Mouse (Mus musculus): ENCODE results near the gene Cfap61.

Cfap61 gene

GRCm38 (mm10) chr2:146083326-146083871, 148.8 kb downstream of the Cfap61 start:
- no peak for DNase-seq (ENCODE audit: low spot score in 2 of 2)

- DNase-seq (ENCODE audit: low spot score in 2 of 2): no peak
Measured at GRCm38 (mm10) chr2:146087411-146087810, 152.8 kb downstream of the Cfap61 start.

DNA sequence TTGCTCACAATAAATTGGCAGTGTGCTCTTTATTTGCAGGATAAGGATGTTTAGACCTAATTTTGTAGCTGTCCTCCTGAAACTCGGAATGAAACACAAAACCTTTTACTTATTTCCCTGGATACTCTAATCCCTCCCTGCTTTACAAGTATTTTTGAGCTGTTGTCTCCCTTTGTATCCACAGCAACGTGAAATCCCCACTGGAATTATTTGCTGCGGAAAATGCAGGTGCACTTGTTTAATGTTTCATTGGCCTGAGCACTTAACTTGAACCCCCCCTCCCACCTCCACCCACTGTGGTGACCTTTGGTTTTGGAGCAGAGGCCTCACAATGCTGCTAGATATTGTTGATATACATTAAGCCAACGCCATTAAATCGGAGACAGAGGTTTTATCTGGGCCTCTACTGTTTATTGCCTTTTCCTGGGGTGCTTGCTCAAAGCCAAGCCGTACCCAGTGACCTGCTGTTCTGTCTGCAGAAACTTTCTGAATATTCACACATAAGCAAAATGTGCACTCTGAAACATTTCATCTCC, 154.6 kb downstream of the Cfap61 start:
- DNase-seq (ENCODE audit: low spot score in 2 of 2): no peak

DNA sequence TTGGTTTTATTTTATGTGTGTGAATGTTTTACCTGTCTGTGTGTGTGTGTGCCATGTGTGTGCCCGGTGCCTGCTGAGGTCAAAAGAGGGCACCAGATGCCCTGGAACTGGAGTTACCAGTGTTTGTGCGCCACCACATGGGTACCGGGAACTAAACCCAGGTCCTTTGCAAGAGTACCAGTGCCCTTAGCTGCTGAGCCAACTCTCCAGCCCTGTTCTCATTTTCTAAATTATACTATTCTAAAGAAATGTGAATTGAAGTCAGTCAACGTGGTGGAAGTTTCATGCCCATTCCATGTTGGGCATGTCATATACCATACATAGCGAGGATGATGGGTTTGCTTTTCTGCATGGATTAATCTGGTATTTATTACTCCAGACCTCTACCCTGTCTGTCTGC, 162.9 kb downstream of the Cfap61 start:
- no peak for DNase-seq (ENCODE audit: low spot score in 2 of 2)

DNA sequence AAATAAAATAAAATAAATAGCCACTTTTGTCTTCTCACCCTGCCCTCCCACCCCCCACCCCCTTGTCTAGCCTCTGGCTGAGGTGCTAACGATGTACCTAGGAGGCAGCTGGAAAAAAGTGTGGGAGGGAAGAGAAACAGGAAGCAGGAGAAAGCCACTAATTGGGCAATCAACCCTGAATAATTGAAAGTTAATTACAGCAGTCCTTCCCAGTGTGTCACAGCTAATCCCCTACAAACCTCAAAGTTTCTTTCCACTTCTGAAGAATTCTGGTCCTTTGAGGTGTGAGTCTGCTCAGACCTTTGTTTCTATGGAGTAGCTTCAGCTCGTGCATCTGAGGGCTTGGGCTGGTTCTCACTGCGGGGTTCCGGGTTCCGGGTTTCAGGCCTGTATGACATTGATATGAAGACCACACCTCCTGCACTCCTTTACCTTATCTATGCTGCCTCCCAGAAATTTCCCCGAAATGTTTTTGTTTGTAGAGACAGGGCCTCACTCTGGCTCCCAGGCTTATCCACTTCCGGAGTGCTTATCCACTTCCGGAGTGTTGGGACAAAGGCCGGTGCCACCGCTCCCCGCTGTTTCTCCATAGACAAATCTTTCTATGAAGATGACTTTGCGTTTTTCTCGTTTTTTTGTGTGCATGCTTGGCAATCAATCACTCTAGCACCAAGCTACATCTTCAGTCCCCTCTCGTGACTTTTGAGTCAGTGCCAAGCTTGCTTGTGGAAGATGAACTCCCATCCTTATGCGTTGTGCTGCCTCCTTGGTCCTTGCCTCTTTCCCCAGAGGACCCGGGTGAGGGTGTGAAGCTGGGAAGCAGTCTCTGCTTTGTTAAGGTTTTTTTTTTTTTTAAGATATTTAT, 164.5 kb downstream of the Cfap61 start:
- DNase-seq (ENCODE audit: low spot score in 2 of 2): no peak

DNA sequence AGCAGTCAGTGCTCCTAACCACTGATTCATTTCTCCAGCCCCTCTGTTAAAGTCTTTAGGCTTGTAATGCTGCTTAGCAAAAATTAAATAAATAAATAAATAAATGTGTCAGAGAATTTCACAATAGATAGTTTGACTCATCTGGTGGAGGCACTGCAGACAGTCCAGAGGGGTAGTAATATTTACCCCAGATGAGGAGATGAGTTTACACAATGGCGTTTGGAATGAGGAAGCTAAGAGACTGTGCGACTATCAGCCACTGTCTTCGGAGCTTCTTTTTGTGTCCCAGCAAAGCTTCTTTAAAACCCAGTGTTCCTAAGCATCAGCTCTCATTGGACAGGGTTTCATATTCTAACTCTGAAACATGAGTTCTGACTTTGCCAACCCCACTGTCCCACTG, 165.3 kb downstream of the Cfap61 start:
- no peak for DNase-seq (ENCODE audit: low spot score in 2 of 2)

DNA sequence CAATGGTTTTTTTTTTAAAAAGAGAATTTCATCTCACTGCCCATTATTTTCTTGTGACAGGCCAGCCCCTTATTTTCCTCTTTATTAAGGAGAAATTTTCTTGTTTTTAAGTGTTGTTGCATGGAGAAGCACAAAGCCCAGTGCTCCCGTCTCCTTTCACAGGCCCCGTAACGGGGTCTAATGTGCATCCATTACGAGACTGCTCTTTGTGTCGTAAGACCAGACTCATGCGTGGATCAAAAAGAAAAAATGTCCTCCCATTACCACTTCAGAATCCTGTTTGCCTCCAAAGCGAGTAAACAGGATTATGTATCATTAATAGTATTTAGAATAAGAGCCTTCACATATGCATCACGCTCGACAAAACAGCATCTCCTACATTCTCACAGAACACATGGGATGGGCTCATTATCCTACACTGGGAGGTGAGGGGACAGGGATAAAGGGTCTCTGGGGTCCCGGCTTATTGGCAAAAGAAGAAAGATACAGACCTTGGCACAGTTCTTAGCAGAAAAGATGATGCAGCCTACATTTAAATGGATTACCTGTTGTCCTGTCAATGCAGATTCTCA, 166.0 kb downstream of the Cfap61 start:
- DNase-seq (ENCODE audit: low spot score in 2 of 2): no peak

GRCm38 (mm10) chr2:146102600-146102999, 168.0 kb downstream of the Cfap61 start:
- DNase-seq (ENCODE audit: low spot score in 2 of 2): no peak

GRCm38 (mm10) chr2:146105341-146105740, 170.8 kb downstream of the Cfap61 start:
- no peak for DNase-seq (ENCODE audit: low spot score in 2 of 2)

- no peak for DNase-seq (ENCODE audit: low spot score in 2 of 2)
Measured at GRCm38 (mm10) chr2:146107980-146108379, 173.4 kb downstream of the Cfap61 start.

DNA sequence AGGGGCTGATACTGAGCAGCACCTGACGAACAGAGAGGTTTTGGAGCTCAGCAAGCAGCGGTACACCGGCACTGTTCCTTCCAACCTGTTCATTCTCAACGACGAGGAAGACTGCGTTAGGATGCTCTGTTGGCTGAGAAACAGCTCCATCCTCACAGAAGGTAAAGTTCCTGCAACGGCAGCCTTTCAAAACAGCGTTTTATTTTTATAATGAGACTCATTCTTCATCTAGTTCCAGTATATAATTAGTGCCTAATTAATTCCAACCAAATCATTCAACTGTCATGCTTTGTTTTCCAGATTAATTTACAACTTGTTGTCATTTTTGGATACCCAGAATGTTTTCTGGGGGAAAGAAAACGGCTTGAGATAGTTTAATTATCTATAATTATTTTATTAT, 175.3 kb downstream of the Cfap61 start:
- no peak for DNase-seq (ENCODE audit: low spot score in 2 of 2)

GRCm38 (mm10) chr2:146116282-146116681, 181.7 kb downstream of the Cfap61 start:
- DNase-seq (ENCODE audit: low spot score in 2 of 2): no peak

DNA sequence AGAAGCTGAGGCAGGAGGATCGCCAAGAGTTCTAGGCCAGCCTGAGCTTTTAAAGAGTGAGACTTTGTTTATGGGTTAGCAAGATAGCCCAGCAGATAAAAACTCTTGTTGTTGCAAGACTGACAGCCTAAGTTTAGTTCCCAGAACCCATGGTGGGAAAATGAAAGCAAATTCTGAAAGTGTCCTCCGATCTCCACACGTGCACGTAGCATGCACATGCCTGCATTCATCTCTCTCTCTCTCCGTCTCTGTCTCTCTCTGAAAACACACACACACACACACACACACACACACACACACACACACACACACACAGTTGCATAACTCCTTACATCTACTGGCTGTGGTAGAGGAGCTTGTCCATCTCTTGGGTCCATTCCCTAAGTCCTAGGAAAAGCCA, 182.1 kb downstream of the Cfap61 start:
- no peak for DNase-seq (ENCODE audit: low spot score in 2 of 2)

DNA sequence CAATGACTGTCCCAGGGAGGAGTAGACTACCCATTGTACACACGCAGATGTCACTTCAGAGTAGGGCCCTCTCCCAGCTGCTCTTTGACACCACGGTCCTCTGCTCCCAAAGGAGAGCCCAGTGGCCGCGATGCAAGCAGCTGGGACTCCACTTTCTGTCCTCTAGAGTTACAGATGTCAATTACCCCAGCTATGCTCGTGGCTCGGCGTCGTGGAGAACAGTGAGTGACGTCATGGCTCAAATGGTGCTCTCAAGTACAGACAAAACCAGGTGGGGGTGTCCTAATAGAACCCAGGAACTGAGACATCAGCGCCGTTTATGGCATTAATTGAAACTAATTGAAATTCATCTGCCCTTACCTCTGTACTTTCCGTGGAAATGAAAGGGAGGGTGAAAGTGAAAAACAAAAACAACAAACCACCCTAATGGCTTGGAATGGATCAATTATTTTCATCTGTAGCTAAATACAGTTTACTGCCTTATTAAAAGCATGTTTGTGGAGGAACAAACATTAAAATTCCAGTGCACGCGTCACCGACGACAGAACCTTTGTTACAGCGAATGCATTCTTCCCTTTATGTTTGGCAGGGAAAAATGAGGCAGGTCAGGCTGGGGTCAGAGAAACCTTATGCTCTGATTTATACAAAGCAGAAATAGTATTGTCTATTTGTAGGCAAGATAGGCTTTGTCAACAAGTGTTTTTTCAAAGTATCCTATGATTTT, 182.8 kb downstream of the Cfap61 start:
- no peak for DNase-seq (ENCODE audit: low spot score in 2 of 2)

DNA sequence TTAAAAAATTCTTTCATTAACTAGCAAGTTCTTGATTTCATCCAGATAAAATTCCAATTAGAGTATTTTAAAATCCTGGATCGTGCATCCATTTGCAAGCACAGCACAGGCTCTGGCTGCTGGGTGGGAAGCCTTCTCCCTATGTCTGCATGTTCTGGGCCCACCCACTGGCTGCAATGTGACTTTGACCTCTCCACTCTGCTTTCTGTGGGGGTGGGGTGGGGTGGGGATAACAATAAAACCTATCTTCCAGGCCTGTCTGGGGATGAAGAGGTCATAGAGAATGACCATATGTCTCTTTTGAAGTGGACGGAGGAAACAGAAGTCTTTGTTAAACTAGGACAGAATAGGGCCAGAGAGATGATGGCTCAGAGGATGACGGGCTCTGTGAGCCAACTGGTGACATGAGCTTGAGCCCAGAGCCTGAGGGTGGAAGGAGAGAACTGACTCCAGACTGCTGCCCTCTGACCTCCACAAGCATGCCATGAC, 183.4 kb downstream of the Cfap61 start:
- no peak for DNase-seq (ENCODE audit: low spot score in 2 of 2)

DNA sequence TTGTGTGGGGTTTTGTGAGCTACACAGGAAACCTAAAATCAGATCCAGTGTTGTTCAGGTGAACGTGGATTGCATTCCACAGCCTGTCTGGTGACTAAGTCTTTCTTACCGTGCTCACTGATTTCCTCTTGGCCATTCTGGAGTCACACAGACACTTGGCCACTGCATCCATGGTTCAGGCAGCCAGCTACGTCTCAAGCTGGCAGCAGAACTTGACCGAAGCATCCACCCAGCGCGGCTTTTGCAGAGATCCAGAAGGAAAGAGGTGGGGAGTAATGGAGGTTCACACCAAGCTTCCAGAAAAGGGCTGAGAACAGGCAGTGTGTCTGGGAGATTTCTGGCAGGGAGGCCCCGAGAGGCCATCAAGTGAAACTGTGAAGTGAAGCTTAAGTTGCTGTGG, 187.0 kb downstream of the Cfap61 start:
- DNase-seq (ENCODE audit: low spot score in 2 of 2): no peak

GRCm38 (mm10) chr2:146125129-146125528, 190.5 kb downstream of the Cfap61 start:
- DNase-seq (ENCODE audit: low spot score in 2 of 2): no peak

DNA sequence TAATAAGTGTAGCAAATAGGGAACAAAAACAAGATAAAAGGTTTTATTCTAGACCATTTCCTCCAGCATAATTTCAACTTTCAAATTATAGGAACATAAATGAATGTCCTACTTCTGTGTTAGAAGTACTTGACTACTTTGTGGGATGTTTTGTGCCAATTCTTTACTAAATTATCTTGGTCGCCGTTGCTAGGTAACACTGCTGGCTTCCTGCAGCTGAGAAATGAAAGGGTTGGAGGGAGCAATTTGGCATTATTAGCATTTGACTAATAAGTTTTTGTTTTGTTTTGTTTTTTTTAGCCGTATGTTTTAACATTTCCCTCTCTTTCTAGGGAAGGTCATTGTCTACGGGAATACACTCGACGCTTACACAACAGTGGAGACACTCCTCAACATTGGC, 194.0 kb downstream of the Cfap61 start:
- no peak for DNase-seq (ENCODE audit: low spot score in 2 of 2)

DNA sequence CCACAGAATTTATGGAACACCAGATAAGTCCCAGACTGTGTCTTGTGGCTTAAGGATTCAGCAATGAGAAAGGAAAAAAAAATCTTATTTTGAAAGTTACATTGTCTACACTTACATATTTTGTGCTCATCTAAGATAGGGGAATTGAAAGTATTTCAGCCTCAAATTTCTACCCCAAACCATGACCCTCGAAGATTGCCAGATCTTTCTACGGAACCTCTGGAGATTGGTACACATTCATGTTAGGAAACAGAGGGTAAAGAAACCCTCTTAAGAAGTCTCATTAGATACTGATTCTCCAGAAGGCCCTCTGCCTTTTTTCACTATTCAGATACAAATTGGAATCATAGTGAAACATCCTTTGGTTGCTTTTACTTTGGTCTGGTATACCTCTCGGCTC, 195.9 kb downstream of the Cfap61 start:
- no peak for DNase-seq (ENCODE audit: low spot score in 2 of 2)

GRCm38 (mm10) chr2:146134275-146134674, 199.7 kb downstream of the Cfap61 start:
- DNase-seq (ENCODE audit: low spot score in 2 of 2): no peak

GRCm38 (mm10) chr2:146140711-146141110, 206.1 kb downstream of the Cfap61 start:
- no peak for DNase-seq (ENCODE audit: low spot score in 2 of 2)

DNA sequence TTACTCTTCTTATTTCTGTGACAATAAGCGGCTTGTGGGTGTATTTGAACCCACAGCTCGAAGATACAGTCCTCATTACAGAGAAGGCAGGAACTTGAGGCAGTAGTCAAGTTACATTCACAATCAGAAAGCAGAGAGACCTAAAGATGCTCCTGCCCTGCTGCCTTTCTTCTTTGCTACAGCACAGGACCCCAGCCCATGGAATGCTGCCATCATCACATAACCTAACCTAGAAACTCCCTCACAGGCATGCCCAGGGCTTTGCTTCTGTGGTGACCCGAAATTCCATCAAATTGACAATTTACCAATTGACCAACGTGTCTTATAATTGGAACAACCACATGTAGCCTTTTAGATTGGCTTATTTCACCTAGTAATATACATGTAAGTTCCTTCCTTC, 212.7 kb downstream of the Cfap61 start:
- DNase-seq (ENCODE audit: low spot score in 2 of 2): no peak

All from cerebellum, postnatal 4 days (tissue).